Mouse (Mus musculus) heart, embryonic 11.5 days (tissue): ENCODE results near the gene Kntc1. TPM values are rescaled to one million over a fixed set of nuclear protein-coding genes. Genes with fewer than 3 reads are reported as not detected.
"Not testable (repeated sequence)": the region's sequence is repeated elsewhere in the genome, so short reads cannot be mapped to it uniquely, and the experiment has no call there.

ENCODE experiments used
- ATAC-seq: fragments of 200-750 bp; cut with Nextera tagmentation; replicated peaks from 2 replicates; pipeline ENCODE4 v1.8.0; 2017; ENCODE audit warnings: moderate library complexity; ENCODE audit not compliant: insufficient number of reproducible peaks, low FRiP score, low TSS enrichment
- H3K27ac ChIP-seq: fragments of 300-500 bp; sonication (generic); 2 replicates; pipeline ENCODE4 v1.5.1; 2014; ENCODE audit warnings: mild to moderate bottlenecking, low read depth, low read length
- H3K27me3 ChIP-seq: fragments of 300-500 bp; sonication (generic); 2 replicates; pipeline ENCODE4 v1.6.1; 2014; ENCODE audit warnings: mild to moderate bottlenecking, low read length, mixed read lengths; ENCODE audit not compliant: control insufficient read depth, insufficient read depth
- H3K36me3 ChIP-seq: fragments of 300-500 bp; sonication (generic); 2 replicates; pipeline ENCODE4 v1.6.1; 2014; ENCODE audit warnings: mild to moderate bottlenecking, low read length, moderate library complexity, mixed read lengths; ENCODE audit not compliant: control insufficient read depth, insufficient read depth
- H3K4me1 ChIP-seq: fragments of 300-500 bp; sonication (generic); 2 replicates; pipeline ENCODE4 v1.6.1; 2014; ENCODE audit warnings: low read length; ENCODE audit not compliant: control insufficient read depth, insufficient read depth
- H3K4me2 ChIP-seq: fragments of 300-500 bp; sonication (generic); 2 replicates; pipeline ENCODE4 v1.6.1; 2014; ENCODE audit warnings: mild to moderate bottlenecking, moderate library complexity
- H3K4me3 ChIP-seq: fragments of 300-500 bp; sonication (generic); 2 replicates; pipeline ENCODE4 v1.5.1; 2014; ENCODE audit warnings: low read depth, low read length
- H3K9ac ChIP-seq: fragments of 300-500 bp; sonication (generic); 2 replicates; pipeline ENCODE4 v1.6.1; 2014; ENCODE audit warnings: mild to moderate bottlenecking, low read depth, low read length, moderate library complexity
- H3K9me3 ChIP-seq: fragments of 300-500 bp; sonication (generic); replicated peaks from 2 replicates; pipeline ENCODE4 v1.6.1; 2016; ENCODE audit warnings: low read length; ENCODE audit not compliant: control insufficient read depth
- WGBS: fragments of 180-500 bp; shearing (Covaris S2); extraction: QIAGEN DNeasy Blood & Tissue Kit; methylation state at CpG from one replicate; pipeline ENCODE4 v1.1.7; 2014; ENCODE audit not compliant: insufficient replicate concordance; 5-methylcytosine and 5-hydroxymethylcytosine counted together
- polyA plus RNA-seq: library from polyadenylated mRNA; unstranded; fragments of >200 nt; fragmentation: Nextera tagmentation; extraction: Ambion mirVana; gene quantifications from 2 replicates; pipeline ENCODE4 v1.2.1, GENCODE M21; 2014

Gene Kntc1
- 24.6 and 27.3 TPM in 2 replicates for polyA plus RNA-seq

DNA sequence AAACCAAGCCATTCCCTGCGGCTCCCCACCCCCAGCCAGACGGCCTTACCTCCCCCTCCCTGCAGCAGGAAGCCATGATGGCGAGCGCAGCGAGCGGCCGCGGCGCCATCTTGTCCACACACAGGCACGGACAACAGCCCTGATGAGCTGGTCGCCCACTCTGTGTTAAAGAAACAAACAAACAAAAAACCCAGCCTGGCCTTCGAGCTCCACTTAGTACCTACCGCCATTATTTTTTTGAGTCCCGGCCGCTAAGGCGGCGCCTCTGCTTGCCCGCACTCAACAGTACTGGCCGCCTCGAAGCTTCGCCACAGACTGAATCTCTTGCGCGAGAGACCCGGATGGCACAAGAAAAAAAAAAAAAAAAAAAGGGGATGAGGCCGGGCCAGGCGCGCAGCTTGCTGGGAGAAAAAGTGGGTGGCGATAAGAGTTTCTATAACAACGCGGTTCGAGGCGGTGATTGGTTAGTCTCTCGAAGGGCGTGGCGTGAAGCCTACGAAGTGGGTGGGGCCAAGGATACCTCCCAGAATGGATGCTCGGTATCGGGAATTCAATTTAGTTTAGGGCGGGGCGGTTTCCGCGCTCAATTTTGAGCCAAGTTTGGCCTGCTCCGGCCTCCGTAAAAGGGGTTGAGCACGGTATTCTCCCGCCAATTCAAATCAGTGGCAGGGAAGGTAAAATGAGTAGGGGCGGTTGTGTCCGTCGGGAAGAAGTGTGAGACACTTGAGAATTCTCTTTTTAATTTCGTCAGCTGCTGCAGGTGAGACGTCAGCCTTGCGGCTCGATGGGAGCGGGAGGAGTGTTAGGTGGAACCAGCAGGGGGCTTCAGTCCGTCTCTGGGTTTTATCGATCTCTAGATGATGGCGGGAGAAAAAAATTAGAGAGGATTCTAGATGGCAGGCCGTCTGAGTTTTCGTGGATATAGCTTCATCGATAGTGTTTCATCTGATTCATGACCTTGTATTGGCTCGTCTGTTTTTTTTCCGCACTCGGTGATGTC is at the start of gene Kntc1, which contains the start of gene Rsrc2:
TSS of gene Kntc1 (plus strand) at position 652 of the 1,000 bp plus-strand sequence.
TSS of gene Rsrc2 (minus strand) at position 350 of the 1,000 bp plus-strand sequence.
- Histone ChIP-seq H3K9ac (peak within 1 kb of the TSS; percentile 96), H3K4me2 (peak within 1 kb of the TSS; percentile 93), H3K27ac (peak within 1 kb of the TSS; percentile 99), H3K27me3 (no peaks in the 10 kb centered on the region), H3K4me1 (peaks cover 10% of the 10 kb centered on the region; the same call in 1 of the 2 replicates), H3K9me3 (no peaks in the 10 kb centered on the region), H3K4me3 (peak within 1 kb of the TSS; percentile 64), H3K36me3 (peaks cover 4% of the 10 kb centered on the region)
- peak; percentile 95 for ATAC-seq
- WGBS: under 1% methylated on average over 63 of the region's 63 CpGs

DNA sequence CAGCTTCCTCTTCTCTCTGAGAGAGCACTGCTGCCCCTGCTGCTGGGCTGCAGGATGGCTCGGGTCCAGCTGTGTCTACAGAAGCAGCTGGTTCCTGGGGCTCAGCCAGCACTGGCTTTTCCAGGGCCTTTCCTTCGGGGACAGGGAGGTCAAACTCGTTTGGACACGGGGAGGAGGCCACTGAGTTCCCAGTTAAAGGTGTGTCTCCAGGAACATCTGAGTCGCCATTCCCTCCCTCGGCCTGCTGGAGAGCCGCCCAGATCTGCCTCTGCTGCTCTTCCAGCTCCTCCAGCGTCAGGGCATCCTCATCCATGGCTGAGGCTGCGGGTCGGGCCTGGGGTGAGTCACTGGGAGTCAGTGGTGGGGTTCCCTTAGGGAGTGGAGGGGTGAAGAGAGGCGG is 48.9 kb upstream of the Kntc1 start:
- ATAC-seq: no peak
- no peak overlapping the region for H3K4me3 ChIP-seq
- H3K4me2 ChIP-seq: no peak overlapping the region
- H3K4me1 ChIP-seq: no peaks in the 10 kb centered on the region
- no peak overlapping the region for H3K9ac ChIP-seq
- 68% methylated on average over 11 of the region's 11 CpGs for WGBS
- no peaks in the 10 kb centered on the region for H3K9me3 ChIP-seq
- H3K27me3 ChIP-seq: no peaks in the 10 kb centered on the region
- H3K36me3 ChIP-seq: peaks cover 34% of the 10 kb centered on the region
- H3K27ac ChIP-seq: no peak overlapping the region

DNA sequence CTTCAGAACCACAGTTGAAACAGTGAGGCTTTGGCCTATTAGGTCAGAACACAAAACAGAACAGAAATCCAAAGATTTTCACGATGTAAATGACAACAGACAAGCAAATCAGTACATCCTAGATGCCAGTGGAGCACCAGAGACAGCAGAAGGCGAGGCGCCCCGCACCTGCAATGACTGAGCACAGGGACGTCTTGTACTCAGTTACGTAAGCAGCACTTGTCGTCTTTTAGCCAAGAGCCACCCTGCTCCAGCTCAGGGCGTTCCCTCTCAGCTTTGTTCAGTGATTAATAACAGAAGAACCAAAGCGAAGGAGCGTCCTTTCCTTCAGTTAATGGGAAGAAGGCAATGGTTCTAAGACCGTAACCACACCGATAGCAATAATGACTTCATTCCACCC is 40.9 kb upstream of the Kntc1 start:
- WGBS: 89% methylated on average over 12 of the region's 12 CpGs
- no peak for ATAC-seq
- Histone ChIP-seq H3K4me2 (no peak overlapping the region), H3K9me3 (no peaks in the 10 kb centered on the region), H3K27ac (no peak overlapping the region), H3K9ac (no peak overlapping the region), H3K36me3 (peaks cover 64% of the 10 kb centered on the region), H3K27me3 (no peaks in the 10 kb centered on the region), H3K4me1 (no peaks in the 10 kb centered on the region), H3K4me3 (no peak overlapping the region)

DNA sequence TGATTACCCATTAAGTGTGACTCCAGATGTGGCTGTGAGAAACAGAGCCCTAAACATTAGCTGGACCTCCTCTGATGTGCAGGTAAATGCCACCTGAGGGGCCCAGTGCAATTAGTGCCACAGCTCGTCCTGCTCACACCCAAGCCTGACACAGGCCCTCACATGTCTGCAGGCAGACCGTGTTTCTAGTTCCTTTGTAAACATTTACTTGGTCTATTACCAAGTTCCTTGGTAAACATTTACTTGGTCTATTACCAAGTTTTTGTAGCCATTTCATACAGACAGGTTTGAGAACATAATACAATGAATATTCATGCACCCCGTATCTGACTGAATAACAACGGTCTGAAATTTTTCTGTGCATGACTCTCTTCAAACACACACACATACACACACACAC is 39.9 kb upstream of the Kntc1 start:
- Histone ChIP-seq H3K9me3 (no peaks in the 10 kb centered on the region), H3K4me3 (no peak overlapping the region), H3K27me3 (no peaks in the 10 kb centered on the region), H3K9ac (no peak overlapping the region), H3K4me2 (no peak overlapping the region), H3K4me1 (no peaks in the 10 kb centered on the region), H3K36me3 (peaks cover 68% of the 10 kb centered on the region), H3K27ac (no peak overlapping the region)
- no peak for ATAC-seq
- 91% methylated on average over 4 of the region's 4 CpGs for WGBS

DNA sequence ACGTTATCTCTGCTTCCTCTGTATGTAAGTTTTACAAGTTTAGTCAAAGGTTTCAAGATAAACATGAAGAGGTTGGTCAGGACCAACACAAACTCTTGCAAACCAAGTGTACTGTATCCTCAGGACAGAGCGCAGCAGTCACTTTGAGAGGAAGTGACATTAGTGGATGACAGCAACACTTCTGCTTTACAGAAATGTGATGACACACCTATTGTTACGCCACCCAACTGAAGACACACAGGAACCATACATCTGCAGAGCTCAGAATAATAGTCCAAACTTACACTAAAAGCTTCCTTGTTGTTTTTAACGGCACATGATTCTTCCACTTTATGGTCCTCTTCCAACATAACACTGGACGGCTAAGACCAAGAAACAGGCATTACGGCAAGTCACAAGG is 35.7 kb upstream of the Kntc1 start:
- H3K9me3 ChIP-seq: no peaks in the 10 kb centered on the region
- H3K4me1 ChIP-seq: peaks cover 10% of the 10 kb centered on the region
- H3K27me3 ChIP-seq: no peaks in the 10 kb centered on the region
- no peak overlapping the region for H3K4me3 ChIP-seq
- WGBS: 94% methylated on average over 6 of the region's 6 CpGs
- no peak for ATAC-seq
- peaks cover 54% of the 10 kb centered on the region for H3K36me3 ChIP-seq
- H3K9ac ChIP-seq: no peak overlapping the region
- H3K4me2 ChIP-seq: no peak overlapping the region
- H3K27ac ChIP-seq: no peak overlapping the region

DNA sequence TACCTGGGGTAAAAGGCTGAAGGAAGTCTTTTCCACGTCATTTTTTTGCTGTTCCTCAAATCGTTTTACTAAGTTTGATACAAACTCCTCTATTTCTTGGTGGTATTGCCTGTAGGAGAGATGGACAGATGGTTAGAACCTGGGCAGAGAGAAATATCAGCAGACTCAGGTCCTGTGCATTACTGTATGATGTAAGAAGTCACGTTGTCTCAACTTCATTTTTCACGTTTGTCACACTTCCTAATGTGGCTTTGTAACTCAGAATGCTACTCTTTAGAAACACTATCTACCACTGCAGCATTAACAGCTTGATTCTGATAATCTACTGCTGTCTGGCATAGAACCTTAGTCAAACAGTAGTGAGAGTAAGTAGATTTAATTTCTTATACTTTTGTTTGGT is 34.9 kb upstream of the Kntc1 start:
- H3K9ac ChIP-seq: no peak overlapping the region
- no peak for ATAC-seq
- H3K4me1 ChIP-seq: peaks cover 10% of the 10 kb centered on the region
- no peak overlapping the region for H3K4me3 ChIP-seq
- no peak overlapping the region for H3K4me2 ChIP-seq
- H3K27ac ChIP-seq: no peak overlapping the region
- WGBS: 89% methylated on average over 4 of the region's 4 CpGs
- H3K36me3 ChIP-seq: peaks cover 49% of the 10 kb centered on the region
- H3K9me3 ChIP-seq: no peaks in the 10 kb centered on the region
- no peaks in the 10 kb centered on the region for H3K27me3 ChIP-seq

DNA sequence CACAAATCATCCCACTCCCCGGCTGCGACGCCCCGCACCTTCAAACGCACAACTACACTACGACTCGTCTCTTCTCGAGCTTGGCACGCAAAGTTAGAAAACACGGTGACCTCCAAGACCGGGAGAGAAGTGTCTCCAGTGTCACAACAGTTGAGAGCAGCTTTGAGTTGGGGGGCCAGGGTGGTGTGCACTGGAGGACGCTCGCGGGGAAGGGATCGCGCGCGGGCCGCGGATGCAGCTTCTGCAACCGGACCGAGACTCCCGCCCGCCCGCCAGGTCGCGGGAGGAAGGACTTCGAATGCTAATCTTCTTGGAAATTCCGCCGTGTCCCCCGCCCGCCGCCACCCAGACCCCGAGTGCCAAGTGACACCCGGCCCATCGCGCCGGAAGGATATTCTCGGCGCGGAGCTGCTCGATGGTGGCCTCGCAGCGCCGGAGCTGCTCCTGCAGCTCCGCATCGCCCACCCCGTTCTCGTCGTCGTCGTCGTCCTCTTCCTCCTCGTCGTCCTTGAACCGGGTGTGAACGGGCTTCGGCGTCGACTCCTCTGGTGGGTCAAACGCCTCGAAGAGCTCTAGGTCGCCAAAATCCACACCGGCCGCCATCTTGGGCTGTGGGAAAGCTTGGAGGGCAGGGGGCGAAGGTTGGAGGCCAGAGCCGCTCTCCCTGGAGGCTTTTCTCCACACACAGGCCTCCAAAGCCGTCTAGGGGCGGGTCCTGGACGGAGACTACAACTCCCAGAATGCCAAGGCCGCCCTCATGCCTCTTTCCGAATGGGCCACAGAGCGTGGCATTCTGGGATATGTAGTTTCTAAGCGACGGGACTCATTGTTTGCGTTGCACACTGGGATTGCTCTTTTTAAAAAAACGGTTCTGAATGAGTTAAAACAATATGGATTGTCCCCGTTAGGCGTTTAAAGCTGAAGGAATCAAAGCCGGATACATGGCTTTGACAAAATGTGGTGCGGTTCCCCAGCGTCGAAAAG is 28.9 kb upstream of the Kntc1 start, which contains the start of gene Zcchc8:
TSS of gene Zcchc8 (minus strand) at position 773 of the 984 bp plus-strand sequence.
- under 1% methylated on average over 83 of the region's 83 CpGs for WGBS
- Histone ChIP-seq H3K36me3 (peaks cover 9% of the 10 kb centered on the region; the same call in 1 of the 2 replicates), H3K4me1 (peaks cover 10% of the 10 kb centered on the region), H3K4me2 (peak within 1 kb of the TSS; percentile 72), H3K4me3 (peak within 1 kb of the TSS; percentile 86), H3K9me3 (no peaks in the 10 kb centered on the region), H3K9ac (peak within 1 kb of the TSS; percentile 87), H3K27me3 (no peaks in the 10 kb centered on the region), H3K27ac (peak within 1 kb of the TSS; percentile 88)
- peak; percentile 97 for ATAC-seq

DNA sequence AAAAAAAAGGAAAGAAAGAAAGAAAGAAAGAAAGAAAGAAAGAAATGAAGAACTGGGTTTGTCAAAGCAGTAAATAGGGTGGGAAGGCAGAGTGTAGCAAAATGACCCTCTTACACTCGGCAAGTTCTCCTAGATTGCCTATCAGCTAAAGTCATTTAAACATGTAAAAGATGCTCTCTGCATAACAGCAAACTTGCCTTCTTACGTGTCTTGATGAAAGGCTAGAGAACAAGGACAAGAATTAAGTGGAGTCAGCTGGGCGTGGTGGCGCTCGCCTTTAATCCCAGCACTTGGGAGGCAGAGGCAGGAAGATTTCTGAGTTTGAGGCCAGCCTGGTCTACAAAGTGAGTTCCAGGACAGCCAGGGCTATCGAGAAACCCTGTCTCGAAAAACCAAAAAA is 25.7 kb upstream of the Kntc1 start:
- 85% methylated on average over 7 of the region's 7 CpGs for WGBS

More for the DNA sequence above, 25.7 kb upstream of the Kntc1 start:
- not testable (repeated sequence) for ATAC-seq, H3K4me2 ChIP-seq, H3K9ac ChIP-seq, H3K27ac ChIP-seq, H3K4me3 ChIP-seq, H3K4me1 ChIP-seq, H3K9me3 ChIP-seq, H3K36me3 ChIP-seq, H3K27me3 ChIP-seq
